Mouse (Mus musculus) MEL-GATA-1-ER (cell line): ENCODE measurements around the gene Slc12a8.
"Not testable (repeated sequence)": the region's sequence is repeated elsewhere in the genome, so short reads cannot be mapped to it uniquely, and the experiment has no call there.

Experiments
- DNase-seq: peaks from one replicate; pipeline ENCODE4 v3.0.0-alpha.2; 2012; ENCODE audit warnings: low read depth; ENCODE audit errors: extremely low read depth

The Slc12a8 gene

GRCm38 (mm10) chr16:33516807-33517565 is at the start of gene Slc12a8:
Slc12a8 (plus strand) TSS chr16:33517328.
- no peak for DNase-seq

- no peak for DNase-seq
Measured at GRCm38 (mm10) chr16:33467451-33467850, 49.7 kb upstream of the Slc12a8 start.

- no peak for DNase-seq
Measured at GRCm38 (mm10) chr16:33469973-33470372, 47.2 kb upstream of the Slc12a8 start.

DNA sequence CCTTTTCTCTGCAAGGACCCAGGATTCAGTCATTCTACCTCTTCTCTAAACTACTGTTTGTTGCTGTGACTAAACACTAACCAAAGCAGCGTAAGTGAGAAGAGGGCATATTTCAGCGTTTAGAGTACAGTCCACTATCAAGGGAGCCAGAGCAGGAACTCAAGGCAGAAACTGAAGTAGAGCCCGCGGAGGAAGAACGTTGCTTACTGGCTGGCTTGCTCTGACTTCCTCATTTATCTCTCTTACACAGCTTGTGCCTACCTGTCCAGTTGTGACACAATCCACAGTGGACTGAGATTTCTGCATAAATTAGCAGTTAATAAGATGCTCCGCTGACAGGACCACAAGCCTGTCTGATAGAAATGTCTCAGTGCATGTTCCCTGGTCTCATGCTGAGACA is 42.7 kb upstream of the Slc12a8 start:
- peak; percentile 15 for DNase-seq

DNA sequence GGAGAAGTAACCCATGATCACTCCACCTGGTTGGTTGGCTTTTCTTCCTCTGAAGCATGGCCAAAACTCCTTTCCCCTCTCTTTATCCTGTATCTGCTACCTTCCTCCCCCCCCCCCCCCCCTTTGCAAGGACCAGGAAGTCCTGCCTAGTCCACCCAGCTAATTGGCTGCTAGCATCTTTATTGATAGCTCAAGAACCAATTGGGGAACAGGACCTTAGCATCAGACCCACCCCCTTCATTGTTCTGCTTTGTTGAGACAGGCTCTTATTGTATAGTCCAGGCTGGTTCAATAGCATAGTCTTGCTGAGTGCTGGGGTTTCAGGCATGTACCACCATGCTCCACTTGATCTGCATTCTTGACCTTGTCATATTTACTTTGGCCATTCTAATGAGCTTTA is 37.2 kb upstream of the Slc12a8 start:
- DNase-seq = peak; percentile 17

DNA sequence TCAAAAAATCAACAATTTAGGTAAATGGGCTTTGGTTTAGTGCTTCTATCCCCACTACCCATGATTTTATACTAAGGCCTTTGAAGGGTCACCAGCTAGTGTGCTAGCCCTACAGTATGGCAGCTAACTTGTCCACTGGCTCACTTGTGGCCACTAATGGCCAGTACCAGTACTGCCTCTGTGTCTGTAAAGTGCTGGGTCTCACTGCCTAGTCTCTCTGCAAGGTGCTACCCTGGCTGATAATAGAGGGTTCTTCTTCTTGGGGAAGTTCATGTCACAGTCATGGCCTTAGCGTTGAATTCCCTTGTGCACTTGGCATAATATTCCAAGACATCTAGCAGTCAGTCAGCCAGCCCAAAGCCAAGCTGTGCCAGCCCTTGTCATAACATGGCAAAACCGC is 36.0 kb upstream of the Slc12a8 start:
- DNase-seq = no peak

- no peak for DNase-seq
Measured at GRCm38 (mm10) chr16:33482309-33482708, 34.8 kb upstream of the Slc12a8 start.

GRCm38 (mm10) chr16:33487709-33488108 is 29.4 kb upstream of the Slc12a8 start:
- DNase-seq = no peak

- DNase-seq = no peak
Measured at GRCm38 (mm10) chr16:33494374-33494773, 22.8 kb upstream of the Slc12a8 start.

DNA sequence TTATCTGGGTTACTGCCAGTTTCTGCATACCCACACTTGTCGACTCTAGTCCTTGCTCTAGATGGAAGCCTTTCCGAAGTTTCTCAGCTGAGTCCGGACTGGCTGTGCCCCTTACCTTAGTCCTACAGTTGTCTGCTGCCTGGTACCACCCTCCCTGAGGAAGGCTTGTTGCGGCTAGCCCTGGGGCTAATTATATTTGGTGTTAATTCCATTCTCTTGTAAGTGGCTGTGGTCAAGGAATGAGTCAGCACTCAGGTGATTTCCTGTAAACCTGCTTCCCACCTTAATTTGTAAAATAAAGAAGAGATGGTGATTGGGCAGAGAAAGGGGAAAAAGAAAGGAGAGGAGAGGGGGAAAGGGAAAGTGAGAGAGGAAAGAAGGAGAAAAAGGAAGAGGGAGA is 9.0 kb upstream of the Slc12a8 start:
- no peak for DNase-seq

- DNase-seq = not testable (repeated sequence)
Measured at GRCm38 (mm10) chr16:33509231-33509630, 7.9 kb upstream of the Slc12a8 start.

DNA sequence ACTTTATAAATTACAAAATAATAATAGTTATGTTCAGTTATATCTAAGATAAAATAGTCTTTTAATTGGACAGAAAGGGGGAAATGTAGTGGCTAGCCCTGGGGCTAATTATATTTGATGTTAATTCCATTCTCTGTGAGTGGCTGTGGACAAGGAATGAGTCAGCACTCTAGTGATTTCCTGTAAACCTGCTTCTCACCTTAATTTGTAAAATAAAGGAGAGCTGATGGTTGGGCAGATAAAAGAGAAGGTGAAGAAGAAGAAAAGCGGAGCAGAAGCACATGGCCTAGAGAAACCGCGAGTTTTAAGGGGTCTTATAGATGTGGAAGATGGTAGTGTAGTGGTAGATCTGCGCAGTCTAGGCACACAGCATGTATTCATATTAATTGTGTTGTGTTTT is 6.3 kb upstream of the Slc12a8 start:
- DNase-seq = not testable (repeated sequence)

GRCm38 (mm10) chr16:33512555-33512954 is 4.6 kb upstream of the Slc12a8 start:
- DNase-seq = no peak

GRCm38 (mm10) chr16:33517627-33518026 is 499 bp downstream of the Slc12a8 start:
- DNase-seq = no peak

DNA sequence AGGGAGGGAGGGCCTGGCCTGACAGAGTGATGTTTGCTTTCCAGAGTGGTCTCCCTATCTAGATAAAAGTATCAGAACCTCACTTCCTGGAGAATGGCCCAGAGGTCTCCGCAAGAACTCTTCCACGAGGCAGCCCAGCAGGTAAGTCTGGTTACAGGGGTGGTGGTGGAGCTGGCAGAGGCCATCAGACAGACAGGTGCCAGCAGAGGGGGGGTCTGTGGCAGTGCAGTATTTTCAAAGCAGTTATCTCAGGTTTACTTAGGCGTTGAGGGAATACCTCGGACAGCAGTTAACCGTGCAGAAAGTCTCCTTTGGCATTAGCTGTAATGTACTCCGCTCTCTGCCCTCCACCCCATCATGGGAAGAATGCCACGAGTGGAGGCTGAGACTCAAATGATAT is 1.1 kb downstream of the Slc12a8 start:
- no peak for DNase-seq

DNA sequence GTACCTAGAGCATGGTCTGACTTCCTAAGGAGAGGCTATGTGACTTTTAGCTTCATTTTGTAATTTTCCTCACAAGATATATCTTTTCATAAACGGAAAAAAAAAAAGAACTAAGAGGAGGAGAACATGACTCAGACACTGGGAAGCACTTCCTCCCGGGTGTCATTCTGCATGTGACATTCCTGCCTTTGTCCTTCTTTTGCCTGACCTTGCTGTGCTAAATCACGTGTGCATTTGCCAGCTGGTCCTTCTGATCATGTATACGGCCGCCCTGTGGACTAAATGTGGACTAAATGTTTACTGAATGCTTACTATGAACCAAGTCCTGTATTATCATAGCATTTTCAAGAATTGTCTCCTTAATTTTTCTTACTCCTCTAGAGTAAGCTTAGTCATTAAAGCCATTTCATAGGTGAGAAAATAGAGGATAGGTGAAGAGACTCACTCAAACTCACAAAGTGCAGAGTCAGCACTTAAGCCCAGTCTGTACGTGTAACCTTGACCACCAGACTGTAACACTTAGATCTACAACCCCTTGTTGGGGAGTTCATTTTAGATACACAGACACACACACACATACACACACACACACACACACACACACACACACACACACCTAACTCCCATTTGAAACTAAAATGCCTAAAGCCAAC is 2.9 kb downstream of the Slc12a8 start:
- no peak for DNase-seq

DNA sequence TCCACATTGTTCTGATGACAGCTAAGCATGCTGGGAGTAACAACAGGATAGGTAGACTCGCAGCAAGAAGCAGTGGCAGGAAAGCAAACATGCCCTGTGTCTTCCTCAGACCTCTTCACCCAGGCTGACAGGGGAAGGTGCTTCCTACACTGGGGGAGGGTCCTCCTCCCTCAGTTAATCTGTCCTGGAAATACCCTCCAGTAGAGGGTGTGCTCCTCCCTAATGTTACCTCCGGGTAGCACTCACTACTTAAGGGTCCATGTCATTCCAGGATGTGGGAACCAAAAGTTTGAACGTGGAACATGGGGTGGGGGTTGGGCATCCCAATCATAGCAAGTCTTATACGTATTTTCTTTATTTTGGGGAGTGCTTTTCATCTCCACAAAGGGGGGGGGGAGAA is 5.4 kb downstream of the Slc12a8 start:
- no peak for DNase-seq

- no peak for DNase-seq
Measured at GRCm38 (mm10) chr16:33523571-33523970, 6.4 kb downstream of the Slc12a8 start.

GRCm38 (mm10) chr16:33529502-33530454 is 12.7 kb downstream of the Slc12a8 start:
- DNase-seq = no peak

- no peak for DNase-seq
Measured at GRCm38 (mm10) chr16:33531184-33531583, 14.1 kb downstream of the Slc12a8 start.

DNA sequence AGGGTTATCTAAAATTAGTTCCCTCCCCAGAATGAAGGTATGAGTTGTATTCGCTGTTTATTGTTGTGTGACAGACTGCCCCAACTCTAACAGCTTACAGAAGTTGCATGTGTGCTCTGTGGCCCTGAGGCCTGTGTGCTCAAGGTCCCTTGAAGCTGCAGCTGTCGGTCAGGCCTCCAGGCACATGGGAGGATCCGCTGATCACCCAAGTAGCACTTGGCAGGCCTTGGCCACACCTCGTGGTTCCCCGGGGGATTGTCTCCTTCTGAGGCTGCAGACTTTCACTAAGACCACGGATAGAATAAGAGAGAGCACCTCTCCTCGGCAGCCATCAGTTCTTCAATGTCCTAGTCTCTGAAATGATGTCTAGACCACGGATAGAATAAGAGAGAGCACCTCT is 19.3 kb downstream of the Slc12a8 start:
- DNase-seq = no peak
